Mouse (Mus musculus): ENCODE results near the gene Prrt3. TPM values are rescaled to one million over a fixed set of nuclear protein-coding genes. Genes with fewer than 3 reads are reported as not detected.

Prrt3 gene
- polyA plus RNA-seq, 1 experiment from 2014 or later, result 0.60 TPM

GRCm38 (mm10) chr6:113458635-113459034 lies 43.1 kb downstream of the Prrt3 start:
- Histone ChIP-seq H3K9me3 (replicated peaks) (no peaks in the 10 kb centered on the region), H3K27ac (no peak overlapping the region), H3K27me3 (ENCODE audit: low read depth, poor library complexity, severe bottlenecking) (no peaks in the 10 kb centered on the region), H3K4me3 (no peak overlapping the region), H3K4me1 (no peaks in the 10 kb centered on the region), H3K36me3 (no peaks in the 10 kb centered on the region)
- no peak for DNase-seq (ENCODE audit: low spot score)
- 54% methylated on average over 10 of the region's 10 CpGs for WGBS

DNA sequence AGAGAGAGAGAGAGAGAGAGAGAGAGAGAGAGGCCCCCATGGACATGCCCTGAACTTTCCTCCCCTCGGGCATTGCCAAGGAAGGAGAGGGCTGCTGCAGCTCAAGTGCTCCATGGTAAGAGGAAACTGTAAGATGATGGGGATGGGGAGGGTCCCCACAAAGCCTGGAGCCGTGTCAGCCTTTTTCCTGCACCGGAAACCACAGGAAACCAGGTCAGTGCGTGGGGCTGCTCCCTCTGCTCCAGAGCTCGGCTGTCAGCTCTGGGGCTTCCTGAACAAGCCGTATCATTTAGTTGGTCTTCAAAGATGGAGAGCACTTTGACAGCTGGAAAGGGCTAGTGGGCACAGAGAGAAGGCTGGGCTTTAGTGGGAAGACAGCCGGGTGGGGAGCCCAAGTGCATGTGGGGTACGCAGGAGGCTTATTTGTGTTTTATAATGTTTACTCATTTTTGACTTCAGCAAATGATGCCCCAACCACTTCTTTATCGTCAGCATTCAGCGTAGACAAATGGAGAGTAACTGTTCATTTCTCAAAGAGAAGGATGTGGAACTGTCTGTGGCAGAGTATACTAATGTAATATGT lies 43.7 kb downstream of the Prrt3 start, which contains the start of gene Il17re:
Gene Il17re (plus strand): TSS at position 533 of the 583 bp plus-strand sequence.
- 75% methylated on average over 10 of the region's 10 CpGs for WGBS
- DNase-seq (ENCODE audit: low spot score), result no peak
- no peaks in the 10 kb centered on the region for H3K36me3 ChIP-seq
- no peak within 1 kb of the TSS for H3K4me3 ChIP-seq
- no peaks in the 10 kb centered on the region for H3K27me3 ChIP-seq (ENCODE audit: low read depth, poor library complexity, severe bottlenecking)
- no peak within 1 kb of the TSS for H3K27ac ChIP-seq
- H3K9me3 ChIP-seq (replicated peaks), result no peaks in the 10 kb centered on the region
- H3K4me1 ChIP-seq, result no peaks in the 10 kb centered on the region

DNA sequence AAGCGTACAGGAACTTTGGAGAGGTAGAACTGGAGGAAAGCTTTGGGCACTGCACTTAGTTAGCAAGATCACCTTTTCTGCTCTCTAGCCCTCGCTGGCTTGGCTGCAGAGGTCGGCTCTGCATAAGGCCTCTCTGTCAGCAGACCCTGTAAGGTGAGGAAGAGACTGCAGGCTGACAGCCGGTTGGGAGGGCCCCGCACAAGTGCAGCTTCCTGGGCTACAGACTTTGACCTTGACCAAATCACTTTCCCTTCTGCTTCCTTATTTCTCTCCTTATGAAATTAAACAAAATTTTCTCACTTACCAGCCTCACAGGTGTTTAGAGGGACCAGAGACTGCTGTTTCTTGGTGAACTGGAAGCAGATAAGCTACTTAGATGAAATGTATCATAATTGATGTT lies 46.7 kb downstream of the Prrt3 start:
- no peaks in the 10 kb centered on the region for H3K4me1 ChIP-seq
- H3K4me3 ChIP-seq, result no peak overlapping the region
- H3K9me3 ChIP-seq (replicated peaks), result no peaks in the 10 kb centered on the region
- no peak overlapping the region for H3K27ac ChIP-seq
- DNase-seq (ENCODE audit: low spot score), result no peak
- no peaks in the 10 kb centered on the region for H3K36me3 ChIP-seq
- WGBS, result 62% methylated on average over 5 of the region's 5 CpGs
- H3K27me3 ChIP-seq (ENCODE audit: low read depth, poor library complexity, severe bottlenecking), result no peaks in the 10 kb centered on the region

DNA sequence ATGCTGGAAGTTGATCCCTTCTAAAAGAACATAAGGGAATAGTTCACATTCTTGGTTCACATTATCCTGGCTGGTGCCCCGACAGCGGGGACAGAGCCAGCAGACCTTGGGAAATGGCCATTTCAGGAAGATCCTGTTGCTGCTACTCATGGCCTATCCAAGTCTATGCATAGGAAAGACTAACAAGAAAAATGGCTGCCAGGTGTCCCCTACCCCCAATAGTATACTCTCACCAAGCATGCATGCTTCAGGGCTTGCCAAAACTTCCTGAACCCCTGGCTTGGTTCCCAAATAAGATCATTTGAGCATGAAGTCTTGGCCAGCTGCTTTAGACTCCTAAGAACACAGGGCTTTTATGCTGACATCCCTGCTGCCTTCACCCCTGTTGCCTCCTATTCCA lies 49.9 kb downstream of the Prrt3 start:
- H3K36me3 ChIP-seq, result peaks cover 28% of the 10 kb centered on the region
- WGBS, result 83% methylated on average over 2 of the region's 2 CpGs
- no peak for DNase-seq (ENCODE audit: low spot score)

DNA sequence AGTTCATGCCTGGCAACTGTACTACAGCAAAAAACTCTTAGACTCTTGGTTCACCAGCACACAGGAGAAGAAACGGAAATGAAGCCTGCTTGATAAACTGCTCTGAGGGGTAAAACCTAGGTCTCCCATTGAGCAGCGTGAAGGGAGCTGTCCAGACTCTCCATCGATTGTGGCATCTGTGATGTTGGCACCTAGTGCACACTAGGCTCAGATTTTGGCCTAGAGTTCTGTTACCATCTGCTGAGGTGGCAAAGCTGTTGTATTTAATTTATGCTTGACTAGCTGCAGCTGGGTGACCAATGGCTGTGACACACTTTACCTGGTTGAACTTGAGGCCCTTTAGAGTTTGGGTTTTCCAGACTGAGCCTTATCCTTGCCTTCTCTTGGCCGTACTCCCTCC lies 54.1 kb downstream of the Prrt3 start:
- Histone ChIP-seq H3K4me1 (peaks cover 9% of the 10 kb centered on the region), H3K9me3 (replicated peaks) (no peaks in the 10 kb centered on the region), H3K27ac (no peak overlapping the region), H3K36me3 (peaks cover 42% of the 10 kb centered on the region), H3K4me3 (no peak overlapping the region), H3K27me3 (ENCODE audit: low read depth, poor library complexity, severe bottlenecking) (no peaks in the 10 kb centered on the region)
- DNase-seq (ENCODE audit: low spot score), result no peak
- WGBS, result 98% methylated on average over 4 of the region's 4 CpGs

More for the DNA sequence above, 49.9 kb downstream of the Prrt3 start:
- no peaks in the 10 kb centered on the region for H3K9me3 ChIP-seq (replicated peaks)
- no peaks in the 10 kb centered on the region for H3K4me1 ChIP-seq
- no peak overlapping the region for H3K4me3 ChIP-seq
- no peak overlapping the region for H3K27ac ChIP-seq
- no peaks in the 10 kb centered on the region for H3K27me3 ChIP-seq (ENCODE audit: low read depth, poor library complexity, severe bottlenecking)

- no peak overlapping the region for H3K4me3 ChIP-seq
- WGBS, result 87% methylated on average over 8 of the region's 8 CpGs
- H3K4me1 ChIP-seq, result peaks cover 9% of the 10 kb centered on the region
- H3K36me3 ChIP-seq, result peaks cover 39% of the 10 kb centered on the region
- no peak for DNase-seq (ENCODE audit: low spot score)
- H3K9me3 ChIP-seq (replicated peaks), result no peaks in the 10 kb centered on the region
- no peaks in the 10 kb centered on the region for H3K27me3 ChIP-seq (ENCODE audit: low read depth, poor library complexity, severe bottlenecking)
- no peak overlapping the region for H3K27ac ChIP-seq
Observed at GRCm38 (mm10) chr6:113444207-113444965, 57.3 kb downstream of the Prrt3 start.

Small RNA genes within 50 kb of the gene (microRNA-seq; reads per million reads assigned to microRNA genes)
- not detected for gene Gm23365

Other genes starting within 250 kb of the Prrt3 start
- gene Cpne9, start 219.6 kb downstream of the Prrt3 start, polyA plus RNA-seq (2016; fragmentation: Nextera tagmentation; extraction: Ambion mirVana), result 0.06 TPM in 2 replicates
- gene Brpf1, start 194.8 kb downstream of the Prrt3 start, polyA plus RNA-seq (2016; fragmentation: Nextera tagmentation; extraction: Ambion mirVana), result 26.1 and 28.0 TPM in 2 replicates
- 19.1 and 19.5 TPM in 2 replicates for gene Ogg1, start 175.0 kb downstream of the Prrt3 start, polyA plus RNA-seq (2016; fragmentation: Nextera tagmentation; extraction: Ambion mirVana)
- 41.3 and 53.9 TPM in 2 replicates for gene Camk1, start 157.9 kb downstream of the Prrt3 start, polyA plus RNA-seq (2016; fragmentation: Nextera tagmentation; extraction: Ambion mirVana)
- gene Tada3, start 124.0 kb downstream of the Prrt3 start, polyA plus RNA-seq (2016; fragmentation: Nextera tagmentation; extraction: Ambion mirVana), result 47.2 and 53.4 TPM in 2 replicates
- 383 and 393 TPM in 2 replicates for gene Arpc4, start 123.8 kb downstream of the Prrt3 start, polyA plus RNA-seq (2016; fragmentation: Nextera tagmentation; extraction: Ambion mirVana)
- 2.7 and 4.1 TPM in 2 replicates for gene Ttll3, start 112.7 kb downstream of the Prrt3 start, polyA plus RNA-seq (2016; fragmentation: Nextera tagmentation; extraction: Ambion mirVana)
- gene Rpusd3, start 82.6 kb downstream of the Prrt3 start, polyA plus RNA-seq (2016; fragmentation: Nextera tagmentation; extraction: Ambion mirVana), result 37.9 and 40.8 TPM in 2 replicates
- gene Cidec, start 66.2 kb downstream of the Prrt3 start, polyA plus RNA-seq (2016; fragmentation: Nextera tagmentation; extraction: Ambion mirVana), result not detected in 2 replicates
- gene Jagn1, start 59.4 kb downstream of the Prrt3 start, polyA plus RNA-seq (2016; fragmentation: Nextera tagmentation; extraction: Ambion mirVana), result 90.3 and 98.5 TPM in 2 replicates
- 2.2 and 2.3 TPM in 2 replicates for gene Il17re, start 43.4 kb downstream of the Prrt3 start, polyA plus RNA-seq (2016; fragmentation: Nextera tagmentation; extraction: Ambion mirVana)
- gene Il17rc, start 30.5 kb downstream of the Prrt3 start, polyA plus RNA-seq (2016; fragmentation: Nextera tagmentation; extraction: Ambion mirVana), result 3.4 and 4.0 TPM in 2 replicates
- gene Creld1, start 18.6 kb downstream of the Prrt3 start, polyA plus RNA-seq (2016; fragmentation: Nextera tagmentation; extraction: Ambion mirVana), result 16.2 and 17.4 TPM in 2 replicates
- gene Emc3, start 29.7 kb upstream of the Prrt3 start, polyA plus RNA-seq (2016; fragmentation: Nextera tagmentation; extraction: Ambion mirVana), result 75.8 and 75.9 TPM in 2 replicates
- gene Fancd2, start 29.8 kb upstream of the Prrt3 start, polyA plus RNA-seq (2016; fragmentation: Nextera tagmentation; extraction: Ambion mirVana), result 21.6 and 21.9 TPM in 2 replicates
- 0.30 TPM in 1 of 2 replicates, not detected in the other for gene Fancd2os, start 98.8 kb upstream of the Prrt3 start, polyA plus RNA-seq (2016; fragmentation: Nextera tagmentation; extraction: Ambion mirVana)
- gene Brk1, start 102.8 kb upstream of the Prrt3 start, polyA plus RNA-seq (2016; fragmentation: Nextera tagmentation; extraction: Ambion mirVana), result 206 and 208 TPM in 2 replicates
- gene Vhl, start 122.0 kb upstream of the Prrt3 start, polyA plus RNA-seq (2016; fragmentation: Nextera tagmentation; extraction: Ambion mirVana), result 41.4 and 47.7 TPM in 2 replicates
- gene Irak2, start 136.5 kb upstream of the Prrt3 start, polyA plus RNA-seq (2016; fragmentation: Nextera tagmentation; extraction: Ambion mirVana), result 4.5 and 8.0 TPM in 2 replicates
- 0.48 and 0.89 TPM in 2 replicates for gene Tatdn2, start 195.1 kb upstream of the Prrt3 start, polyA plus RNA-seq (2016; fragmentation: Nextera tagmentation; extraction: Ambion mirVana)
- not detected in 2 replicates for gene Ghrl, start 217.9 kb upstream of the Prrt3 start, polyA plus RNA-seq (2016; fragmentation: Nextera tagmentation; extraction: Ambion mirVana)
- 309 and 316 TPM in 2 replicates for gene Sec13, start 238.8 kb upstream of the Prrt3 start, polyA plus RNA-seq (2016; fragmentation: Nextera tagmentation; extraction: Ambion mirVana)

Measured in limb, embryonic 10.5 days (tissue).